Mouse (Mus musculus): Measurements from ENCODE around the gene Kat6b.

- TF ChIP-seq POLR2A (IDR thresholded peaks at IDR 0.05; ENCODE audit: extremely low read depth, insufficient read depth, low read length) (no peak), CTCF (IDR thresholded peaks at IDR 0.05; ENCODE audit: extremely low read depth, insufficient read depth, low read length) (no peak)
Observed at GRCm38 (mm10) chr14:21515505-21515904, 34.3 kb downstream of the Kat6b start.
